Mouse (Mus musculus) G1E (cell line): ENCODE data around the gene Mon2.

Experiments used
- CTCF ChIP-seq: IDR thresholded peaks from 2 replicates; pipeline ENCODE4 v1.5.1; 2012; ENCODE audit warnings: low read depth, low read length, inconsistent platforms, mixed read lengths
- GATA2 ChIP-seq: IDR thresholded peaks from 2 replicates; pipeline ENCODE4 v1.6.1; 2012; ENCODE audit warnings: low read depth, low read length, inconsistent platforms, borderline replicate concordance

- TF ChIP-seq CTCF (no peak), GATA2 (no peak)
These were observed 114.8 kb downstream of the Mon2 start for GRCm38 (mm10) chr10:122961494-122961893.
